Mouse (Mus musculus) liver, postnatal 0 days (tissue): Measurements from ENCODE around the gene Edn1. TPM values are rescaled to one million over a fixed set of nuclear protein-coding genes. Genes with fewer than 3 reads are reported as not detected.

Experiments used
- ATAC-seq: fragments of 200-750 bp; cut with Nextera tagmentation; 2 replicates; pipeline ENCODE4 v1.8.0; 2017; ENCODE audit warnings: mild to moderate bottlenecking, moderate library complexity
- DNase-seq: peaks from one replicate; pipeline ENCODE4 v3.0.0-alpha.2; 2016
- H3K27ac ChIP-seq: fragments of 300-500 bp; sonication (generic); 2 replicates; pipeline ENCODE4 v1.5.1; 2014; ENCODE audit warnings: antibody characterized with exemption, moderate library complexity, mild to moderate bottlenecking, low read depth
- H3K27me3 ChIP-seq: fragments of 300-500 bp; sonication (generic); 2 replicates; pipeline ENCODE4 v1.6.1; 2014; ENCODE audit warnings: low read length, control low read depth, mixed read lengths; ENCODE audit not compliant: insufficient read depth
- H3K36me3 ChIP-seq: fragments of 300-500 bp; sonication (generic); replicated peaks from 2 replicates; pipeline ENCODE4 v1.6.1; 2014; ENCODE audit warnings: mild to moderate bottlenecking, control low read depth, low read length, moderate library complexity, mixed read lengths; ENCODE audit not compliant: insufficient read depth
- H3K4me1 ChIP-seq: fragments of 300-500 bp; sonication (generic); 2 replicates; pipeline ENCODE4 v1.6.1; 2014; ENCODE audit warnings: antibody characterized with exemption, mild to moderate bottlenecking, control low read depth; ENCODE audit not compliant: insufficient read depth
- H3K4me2 ChIP-seq: fragments of 300-500 bp; sonication (generic); 2 replicates; pipeline ENCODE4 v1.6.1; 2014; ENCODE audit warnings: low read depth, mild to moderate bottlenecking, low read length, moderate library complexity, mixed read lengths
- H3K4me3 ChIP-seq: fragments of 300-500 bp; sonication (generic); 2 replicates; pipeline ENCODE4 v1.5.1; 2014; ENCODE audit warnings: low read depth, low read length
- H3K9ac ChIP-seq: fragments of 300-500 bp; sonication (generic); replicated peaks from 2 replicates; pipeline ENCODE4 v1.6.1; 2014; ENCODE audit warnings: mild to moderate bottlenecking, moderate library complexity
- H3K9me3 ChIP-seq: fragments of 300-500 bp; sonication (generic); 2 replicates; pipeline ENCODE4 v1.6.1; 2016; ENCODE audit warnings: mild to moderate bottlenecking, control low read depth, low read length, mixed read lengths
- CTCF ChIP-seq: sonication (generic); IDR thresholded peaks from 2 replicates; pipeline ENCODE4 v1.5.1; 2016; ENCODE audit warnings: antibody characterized with exemption, low read depth
- EP300 ChIP-seq: IDR thresholded peaks from 2 replicates; pipeline ENCODE4 v1.6.1; 2016; ENCODE audit warnings: antibody characterized with exemption, low read depth, mild to moderate bottlenecking
- WGBS: fragments of 180-500 bp; shearing (Covaris S2); extraction: QIAGEN DNeasy Blood & Tissue Kit; methylation state at CpG from one replicate; pipeline ENCODE4 v1.1.7; 2014; ENCODE audit not compliant: insufficient replicate concordance; 5-methylcytosine and 5-hydroxymethylcytosine counted together
- polyA plus RNA-seq: library from polyadenylated mRNA; unstranded; fragments of >200 nt; fragmentation: Nextera tagmentation; extraction: Ambion mirVana; gene quantifications from 2 replicates; pipeline ENCODE4 v1.2.1, GENCODE M21; 2015

Edn1 gene
- polyA plus RNA-seq, 1 experiment from 2014 or later, result 0.66 TPM

GRCm38 (mm10) chr13:42331104-42331503 is 29.8 kb downstream of the Edn1 start:
- H3K27me3 ChIP-seq, result no peaks in the 10 kb centered on the region
- H3K9ac ChIP-seq, result no peak overlapping the region
- DNase-seq, result no peak
- H3K9me3 ChIP-seq, result no peaks in the 10 kb centered on the region
- H3K4me2 ChIP-seq, result no peak overlapping the region
- ATAC-seq, result no peak
- 53% methylated on average over 2 of the region's 2 CpGs for WGBS
- no peak overlapping the region for H3K27ac ChIP-seq
- TF ChIP-seq CTCF, result no peak
- TF ChIP-seq EP300, result no peak
- H3K4me3 ChIP-seq, result no peak overlapping the region
- H3K36me3 ChIP-seq, result no peaks in the 10 kb centered on the region
- no peaks in the 10 kb centered on the region for H3K4me1 ChIP-seq

- no peak for DNase-seq
- 75% methylated on average over 3 of the region's 3 CpGs for WGBS
- Histone ChIP-seq H3K9ac (no peak overlapping the region), H3K27me3 (no peaks in the 10 kb centered on the region), H3K4me1 (no peaks in the 10 kb centered on the region), H3K27ac (no peak overlapping the region), H3K4me3 (no peak overlapping the region), H3K36me3 (no peaks in the 10 kb centered on the region), H3K9me3 (no peaks in the 10 kb centered on the region), H3K4me2 (no peak overlapping the region)
- ATAC-seq, result no peak
- TF ChIP-seq EP300 (no peak), CTCF (no peak)
Observed at GRCm38 (mm10) chr13:42334981-42335380, 33.7 kb downstream of the Edn1 start.

GRCm38 (mm10) chr13:42336414-42336813 is 35.1 kb downstream of the Edn1 start:
- Histone ChIP-seq H3K9ac (no peak overlapping the region), H3K4me2 (no peak overlapping the region), H3K9me3 (no peaks in the 10 kb centered on the region), H3K27ac (no peak overlapping the region), H3K27me3 (no peaks in the 10 kb centered on the region), H3K4me1 (no peaks in the 10 kb centered on the region), H3K4me3 (no peak overlapping the region), H3K36me3 (no peaks in the 10 kb centered on the region)
- no peak for TF ChIP-seq EP300
- TF ChIP-seq CTCF, result no peak
- DNase-seq (no peak), ATAC-seq (no peak)
- 31% methylated on average over 4 of the region's 4 CpGs for WGBS

GRCm38 (mm10) chr13:42337072-42337471 is 35.8 kb downstream of the Edn1 start:
- no peak for ATAC-seq
- no peaks in the 10 kb centered on the region for H3K36me3 ChIP-seq
- WGBS, result 48% methylated on average over 2 of the region's 2 CpGs
- TF ChIP-seq EP300 (no peak), CTCF (no peak)
- no peak for DNase-seq
- no peak overlapping the region for H3K27ac ChIP-seq
- no peaks in the 10 kb centered on the region for H3K9me3 ChIP-seq
- no peak overlapping the region for H3K4me2 ChIP-seq
- no peaks in the 10 kb centered on the region for H3K4me1 ChIP-seq
- no peak overlapping the region for H3K9ac ChIP-seq
- H3K27me3 ChIP-seq, result no peaks in the 10 kb centered on the region
- H3K4me3 ChIP-seq, result no peak overlapping the region

GRCm38 (mm10) chr13:42339466-42339865 is 38.2 kb downstream of the Edn1 start:
- Histone ChIP-seq H3K36me3 (no peaks in the 10 kb centered on the region), H3K4me3 (no peak overlapping the region), H3K4me2 (no peak overlapping the region), H3K27ac (no peak overlapping the region), H3K9ac (no peak overlapping the region), H3K4me1 (no peaks in the 10 kb centered on the region), H3K27me3 (no peaks in the 10 kb centered on the region), H3K9me3 (no peaks in the 10 kb centered on the region)
- ATAC-seq (no peak), DNase-seq (no peak)
- TF ChIP-seq EP300, result no peak
- no peak for TF ChIP-seq CTCF
- whole genome bisulfite sequencing, result 72% methylated on average over 2 of the region's 2 CpGs

DNA sequence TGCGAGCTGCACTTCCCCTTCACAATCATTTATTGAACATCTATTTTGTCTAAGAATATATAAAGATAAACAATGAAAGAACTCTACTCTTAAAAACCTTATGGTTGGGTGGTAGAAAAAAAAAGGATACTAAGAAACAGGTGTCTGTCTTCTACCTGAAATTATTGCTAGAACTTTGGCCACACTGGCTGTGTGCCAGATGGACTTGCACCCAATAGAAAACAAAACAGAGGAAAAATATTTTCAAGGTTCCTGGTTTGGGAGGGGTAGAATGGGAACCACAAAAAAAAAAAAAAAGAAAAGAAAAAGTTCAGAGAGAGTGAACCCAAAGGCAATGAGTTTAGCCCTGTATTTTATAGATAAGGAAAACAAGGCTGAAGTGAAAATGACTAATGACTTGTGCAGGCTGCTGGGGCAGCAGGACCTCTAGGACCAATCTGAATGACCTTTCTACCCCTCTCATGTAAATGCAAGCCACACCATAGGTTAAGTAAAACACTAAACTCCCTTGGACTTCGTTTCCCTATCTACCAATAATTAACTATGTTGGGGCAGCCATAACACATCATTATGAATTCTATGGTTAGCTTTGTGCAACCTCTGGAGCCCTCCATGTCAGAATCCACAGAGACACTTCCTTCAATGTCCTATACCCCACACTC is 40.7 kb downstream of the Edn1 start:
- Histone ChIP-seq H3K27me3 (no peaks in the 10 kb centered on the region), H3K4me1 (no peaks in the 10 kb centered on the region), H3K27ac (no peak overlapping the region), H3K36me3 (no peaks in the 10 kb centered on the region), H3K4me3 (no peak overlapping the region), H3K9me3 (no peaks in the 10 kb centered on the region), H3K9ac (no peak overlapping the region), H3K4me2 (no peak overlapping the region)
- WGBS, result 53% methylated on average over 2 of the region's 2 CpGs
- ATAC-seq (0 out of 2 replicates have a peak, but pooled peaks have one; percentile 40), DNase-seq (no peak)
- TF ChIP-seq CTCF, result no peak
- TF ChIP-seq EP300, result no peak

DNA sequence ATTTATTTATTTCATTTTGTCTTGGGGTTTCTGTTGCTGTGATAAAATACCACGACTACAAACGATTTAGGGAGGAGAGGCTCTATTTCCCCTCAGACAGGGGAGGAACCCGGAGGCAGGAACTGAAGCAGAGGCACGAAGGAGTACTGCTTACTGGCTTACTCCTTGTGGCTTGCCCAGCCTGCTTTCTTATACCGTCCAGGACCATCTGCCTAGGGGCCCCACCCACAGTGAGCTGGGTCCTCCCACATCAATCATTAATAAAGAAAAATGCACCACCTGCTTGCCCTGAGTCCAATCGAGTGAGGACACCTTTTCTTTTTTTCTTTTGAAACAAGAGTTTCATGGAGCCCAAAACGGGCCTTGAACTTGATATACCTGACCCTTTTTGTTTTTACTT is 44.2 kb downstream of the Edn1 start:
- 70% methylated on average over 7 of the region's 7 CpGs for WGBS
- no peak for DNase-seq
- Histone ChIP-seq H3K9me3 (no peaks in the 10 kb centered on the region), H3K27ac (no peak overlapping the region), H3K27me3 (no peaks in the 10 kb centered on the region), H3K36me3 (no peaks in the 10 kb centered on the region), H3K9ac (no peak overlapping the region), H3K4me3 (no peak overlapping the region), H3K4me2 (no peak overlapping the region), H3K4me1 (no peaks in the 10 kb centered on the region)
- no peak for TF ChIP-seq EP300
- no peak for TF ChIP-seq CTCF
- no peak for ATAC-seq
